Mouse (Mus musculus): ENCODE results near the gene Gli2. TPM values are rescaled to one million over a fixed set of nuclear protein-coding genes. Genes with fewer than 3 reads are reported as not detected.
A peak's percentile ranks its signal among the peaks of the same experiment; 100 is the strongest.

Gli2 gene
- total RNA-seq, 2 experiments from 2014 or later = 1.5 to 3.3 TPM

- DNase-seq = peak; percentile 37
Measured at GRCm38 (mm10) chr1:118940269-118940840, 113.1 kb downstream of the Gli2 start.

- DNase-seq = no peak
Measured at GRCm38 (mm10) chr1:118938206-118938605, 115.2 kb downstream of the Gli2 start.

GRCm38 (mm10) chr1:118936108-118936507 is 117.3 kb downstream of the Gli2 start:
- DNase-seq = no peak

- peak; percentile 35 for DNase-seq
Measured at GRCm38 (mm10) chr1:118935518-118935917, 117.9 kb downstream of the Gli2 start.

GRCm38 (mm10) chr1:118932167-118932566 is 121.3 kb downstream of the Gli2 start:
- no peak for DNase-seq

- peak; percentile 13 for DNase-seq
Measured at GRCm38 (mm10) chr1:118927543-118928354, 125.7 kb downstream of the Gli2 start.

GRCm38 (mm10) chr1:118926556-118926955 is 126.9 kb downstream of the Gli2 start:
- no peak for DNase-seq

GRCm38 (mm10) chr1:118922189-118922588 is 131.2 kb downstream of the Gli2 start:
- DNase-seq = no peak

GRCm38 (mm10) chr1:118917520-118918220 is 135.7 kb downstream of the Gli2 start:
- no peak for DNase-seq

- peak; percentile 45 for DNase-seq
Measured at GRCm38 (mm10) chr1:118916477-118917075, 136.8 kb downstream of the Gli2 start.

GRCm38 (mm10) chr1:118913414-118914385 is 139.7 kb downstream of the Gli2 start:
- no peak for DNase-seq

GRCm38 (mm10) chr1:118912929-118913328 is 140.5 kb downstream of the Gli2 start:
- no peak for DNase-seq

GRCm38 (mm10) chr1:118911427-118911727 is 142.0 kb downstream of the Gli2 start:
- DNase-seq = no peak

- DNase-seq = no peak
Measured at GRCm38 (mm10) chr1:118910693-118911426, 142.6 kb downstream of the Gli2 start.

GRCm38 (mm10) chr1:118909051-118909450 is 144.4 kb downstream of the Gli2 start:
- no peak for DNase-seq

GRCm38 (mm10) chr1:118907574-118907973 is 145.8 kb downstream of the Gli2 start:
- DNase-seq = no peak

- no peak for DNase-seq
Measured at GRCm38 (mm10) chr1:118905319-118905718, 148.1 kb downstream of the Gli2 start.

- no peak for DNase-seq
Measured at GRCm38 (mm10) chr1:118904909-118905308, 148.5 kb downstream of the Gli2 start.

- no peak for DNase-seq
Measured at GRCm38 (mm10) chr1:118904431-118904830, 149.0 kb downstream of the Gli2 start.

GRCm38 (mm10) chr1:118903742-118904141 is 149.7 kb downstream of the Gli2 start:
- no peak for DNase-seq
